Mouse (Mus musculus): ENCODE results near the gene Ubqlnl.

DNA sequence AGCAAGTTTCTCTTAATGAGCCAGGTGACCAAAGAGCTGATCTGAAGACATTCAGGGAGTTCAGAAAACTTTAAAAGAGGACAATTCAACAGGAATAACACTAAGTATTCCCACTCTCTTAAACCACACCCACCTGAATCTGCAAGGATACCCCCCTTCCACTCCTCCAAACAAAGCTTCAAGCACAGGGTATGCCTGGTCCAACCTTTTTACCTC, 45.7 kb downstream of the Ubqlnl start, which contains the start of gene Olfr646:
- TF ChIP-seq CTCF (IDR thresholded peaks at IDR 0.05; ENCODE audit: control insufficient read depth, insufficient read depth, insufficient replicate concordance, low read depth, low read length) (no peak), POLR2A (IDR thresholded peaks at IDR 0.05; ENCODE audit: control insufficient read depth, low read depth, low read length) (no peak)
